Mouse (Mus musculus) splenic B cell, adult 2 months (primary cell): Measurements from ENCODE around the gene Pcyt2.

Experiments
- DNase-seq: peaks from one replicate; pipeline ENCODE4 v3.0.0-alpha.2; 2011; ENCODE audit warnings: low read depth, low spot score
- H3K27me3 ChIP-seq: 2 replicates; pipeline ENCODE4 v1.6.1; 2012; ENCODE audit warnings: mild to moderate bottlenecking, low read length, moderate library complexity, mixed read lengths; ENCODE audit not compliant: control insufficient read depth, poor library complexity, insufficient read depth, severe bottlenecking
- H3K36me3 ChIP-seq: 2 replicates; pipeline ENCODE4 v1.6.1; 2012; ENCODE audit warnings: mild to moderate bottlenecking, low read length, moderate library complexity, mixed read lengths; ENCODE audit not compliant: control insufficient read depth, poor library complexity, insufficient read depth, severe bottlenecking

Pcyt2 gene

GRCm38 (mm10) chr11:120643601-120643987, 25.9 kb upstream of the Pcyt2 start, which contains the start of gene Pycr1:
TSS of gene Pycr1 (minus strand) at chr11:120643769.
- H3K36me3 ChIP-seq = no peaks in the 10 kb centered on the region
- H3K27me3 ChIP-seq = no peaks in the 10 kb centered on the region
- DNase-seq = peak; percentile 92

GRCm38 (mm10) chr11:120642939-120643600, 25.3 kb upstream of the Pcyt2 start:
- DNase-seq = peak; percentile 28
- Histone ChIP-seq H3K36me3 (no peaks in the 10 kb centered on the region), H3K27me3 (no peaks in the 10 kb centered on the region)

GRCm38 (mm10) chr11:120641869-120642268, 24.1 kb upstream of the Pcyt2 start:
- Histone ChIP-seq H3K27me3 (no peaks in the 10 kb centered on the region), H3K36me3 (no peaks in the 10 kb centered on the region)
- no peak for DNase-seq

- H3K27me3 ChIP-seq = no peaks in the 10 kb centered on the region
- no peak for DNase-seq
- no peaks in the 10 kb centered on the region for H3K36me3 ChIP-seq
Measured at GRCm38 (mm10) chr11:120641255-120641654, 23.5 kb upstream of the Pcyt2 start.

GRCm38 (mm10) chr11:120634810-120635209, 17.1 kb upstream of the Pcyt2 start:
- no peaks in the 10 kb centered on the region for H3K36me3 ChIP-seq
- no peak for DNase-seq
- H3K27me3 ChIP-seq = no peaks in the 10 kb centered on the region

GRCm38 (mm10) chr11:120633520-120634343, 16.0 kb upstream of the Pcyt2 start, which contains the start of gene Mafg:
TSS of gene Mafg (minus strand) at chr11:120633600.
- H3K27me3 ChIP-seq = no peaks in the 10 kb centered on the region
- no peaks in the 10 kb centered on the region for H3K36me3 ChIP-seq

GRCm38 (mm10) chr11:120632559-120633519, 15.1 kb upstream of the Pcyt2 start:
- peak; percentile 62 for DNase-seq
- H3K36me3 ChIP-seq = no peaks in the 10 kb centered on the region
- no peaks in the 10 kb centered on the region for H3K27me3 ChIP-seq

More at GRCm38 (mm10) chr11:120633520-120634343, 16.0 kb upstream of the Pcyt2 start, which contains the start of gene Mafg:
- DNase-seq = peak; percentile 95

GRCm38 (mm10) chr11:120631726-120632448, 14.2 kb upstream of the Pcyt2 start:
- DNase-seq = no peak
- no peaks in the 10 kb centered on the region for H3K36me3 ChIP-seq
- H3K27me3 ChIP-seq = no peaks in the 10 kb centered on the region

GRCm38 (mm10) chr11:120630881-120631725, 13.4 kb upstream of the Pcyt2 start:
- no peaks in the 10 kb centered on the region for H3K27me3 ChIP-seq
- DNase-seq = no peak
- no peaks in the 10 kb centered on the region for H3K36me3 ChIP-seq

- H3K27me3 ChIP-seq = no peaks in the 10 kb centered on the region
- DNase-seq = no peak
- no peaks in the 10 kb centered on the region for H3K36me3 ChIP-seq
Measured at GRCm38 (mm10) chr11:120630401-120630871, 12.7 kb upstream of the Pcyt2 start.

- H3K27me3 ChIP-seq = no peaks in the 10 kb centered on the region
- no peaks in the 10 kb centered on the region for H3K36me3 ChIP-seq
- DNase-seq = no peak
Measured at GRCm38 (mm10) chr11:120629911-120630310, 12.2 kb upstream of the Pcyt2 start.

- peak; percentile 56 for DNase-seq
- no peaks in the 10 kb centered on the region for H3K36me3 ChIP-seq
Measured at GRCm38 (mm10) chr11:120629341-120629730, 11.6 kb upstream of the Pcyt2 start.

GRCm38 (mm10) chr11:120628601-120629340, 11.0 kb upstream of the Pcyt2 start:
- DNase-seq = no peak
- Histone ChIP-seq H3K36me3 (no peaks in the 10 kb centered on the region), H3K27me3 (no peaks in the 10 kb centered on the region)

More at GRCm38 (mm10) chr11:120629341-120629730, 11.6 kb upstream of the Pcyt2 start:
- no peaks in the 10 kb centered on the region for H3K27me3 ChIP-seq
